Mouse (Mus musculus): ENCODE data around the gene Cyp2c67. TPM values are rescaled to one million over a fixed set of nuclear protein-coding genes. Genes with fewer than 3 reads are reported as not detected.
"Not testable (repeated sequence)": the region's sequence is repeated elsewhere in the genome, so short reads cannot be mapped to it uniquely, and the experiment has no call there.

Gene Cyp2c67
- 3.2 TPM in 1 of 2 replicates, not detected in the other for total RNA-seq (2021)
- long read RNA-seq, experiment 1, result 0 reads
- long read RNA-seq, experiment 2, partial matches to known transcripts, result 0 of 1 reads
- long read RNA-seq, experiment 2, other reads (novel, unspliced or antisense), result 0 of 1 reads

DNA sequence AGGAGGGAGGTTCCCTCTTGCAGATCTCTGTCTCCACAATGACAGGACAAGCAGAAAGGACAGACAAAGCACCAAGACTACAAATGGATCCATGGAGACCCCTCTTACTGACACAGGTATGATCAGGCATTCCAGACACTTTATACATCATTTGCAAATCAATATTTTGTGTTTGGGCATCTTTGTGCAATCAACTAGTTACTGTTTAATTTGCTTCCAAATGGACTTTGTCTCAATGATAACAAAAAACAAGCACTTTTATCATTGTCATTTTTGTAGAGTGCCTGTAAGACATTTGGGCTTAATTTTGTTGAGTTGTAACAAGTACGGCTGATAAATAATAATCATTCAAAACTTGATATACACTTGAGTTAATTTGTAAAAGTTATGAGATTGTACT is at the start of gene Cyp2c67:
Cyp2c67 (minus strand) TSS at position 114 of the 400 bp plus-strand sequence.
- DNase-seq, result no peak

- DNase-seq, result not testable (repeated sequence)
These were observed 16.8 kb upstream of the Cyp2c67 start for GRCm38 (mm10) chr19:39665650-39666049.

- DNase-seq, result no peak
These were observed 3.5 kb upstream of the Cyp2c67 start for GRCm38 (mm10) chr19:39652381-39652780.

DNA sequence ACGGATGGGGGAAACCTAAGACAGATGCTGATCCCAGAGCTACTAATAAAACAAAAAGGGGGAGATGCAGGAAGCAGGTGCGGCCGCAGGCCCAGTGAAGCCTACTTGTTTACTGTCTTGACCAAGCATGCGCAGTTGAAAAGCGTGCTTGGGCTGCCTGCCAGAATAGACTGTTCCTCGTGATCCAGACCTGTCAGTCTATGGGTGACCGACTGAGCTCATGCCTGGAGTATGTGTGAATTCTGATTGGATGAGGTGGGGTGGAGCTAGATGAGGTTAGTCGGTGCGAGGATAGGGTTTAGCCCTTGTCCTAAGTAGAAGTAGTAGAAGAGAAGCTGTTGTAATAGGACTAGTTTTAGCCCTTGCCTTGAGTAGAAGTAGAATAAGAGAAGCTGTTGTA is 1.3 kb downstream of the Cyp2c67 start:
- DNase-seq, result no peak

GRCm38 (mm10) chr19:39644551-39644950 is 4.3 kb downstream of the Cyp2c67 start:
- not testable (repeated sequence) for DNase-seq

Other genes with a start within 250 kb of the Cyp2c67 start
- not detected in 2 replicates for gene Cyp2c38, start 186.0 kb downstream of the Cyp2c67 start, total RNA-seq (2021)
- 0.48 TPM in 1 of 2 replicates, not detected in the other for gene Cyp2c39, start 138.2 kb downstream of the Cyp2c67 start, total RNA-seq (2021)
- gene Cyp2c68, start 92.0 kb upstream of the Cyp2c67 start, total RNA-seq (2021), result 1.9 and 31.3 TPM in 2 replicates
- 10.1 TPM in 1 of 2 replicates, not detected in the other for gene Cyp2c40, start 163.8 kb upstream of the Cyp2c67 start, total RNA-seq (2021)
- gene Cyp2c69, start 237.7 kb upstream of the Cyp2c67 start, total RNA-seq (2021), result 0.49 and 15.5 TPM in 2 replicates